Mouse (Mus musculus): ENCODE measurements around the gene Stox2. TPM values are rescaled to one million over a fixed set of nuclear protein-coding genes. Genes with fewer than 3 reads are reported as not detected.

Gene Stox2
- total and polyA plus RNA-seq, 3 experiments, result under 0.01 TPM; not detected in 2

DNA sequence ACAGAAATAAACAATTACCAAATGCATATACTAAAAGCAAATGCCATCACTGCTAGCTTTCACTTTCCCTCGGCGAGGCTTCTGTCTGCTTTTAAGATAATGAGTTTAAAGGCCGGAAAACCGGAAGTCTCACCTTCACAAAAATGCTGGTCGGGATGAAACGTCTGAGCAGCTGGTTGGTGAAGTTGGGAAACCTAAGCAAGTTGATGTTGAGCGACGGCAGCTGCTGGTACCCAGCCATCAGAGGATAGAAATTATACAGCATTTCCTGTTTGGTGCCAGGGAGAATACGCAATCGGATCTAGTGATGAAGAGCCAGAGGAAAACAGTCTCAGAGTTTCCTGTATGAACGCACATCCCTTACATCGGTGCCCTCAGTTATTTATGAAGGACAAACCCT lies 46.9 kb upstream of the Stox2 start:
- Histone ChIP-seq H3K79me2 (ENCODE audit: control insufficient read depth, insufficient read depth, low read length, poor library complexity) (no peaks in the 10 kb centered on the region), H3K4me1 (ENCODE audit: control insufficient read depth in 1 of 2, insufficient read depth in 2 of 2, low read length in 2 of 2) (no peaks in the 10 kb centered on the region), H3K36me3 (ENCODE audit: control insufficient read depth in 1 of 2, insufficient read depth in 2 of 2, low read length in 2 of 2) (no peaks in the 10 kb centered on the region; a peak in 1 of 4 replicates), H3K9ac (ENCODE audit: control insufficient read depth, low read depth, low read length, poor library complexity, severe bottlenecking) (no peak overlapping the region), H3K27ac (ENCODE audit: control insufficient read depth, low read depth, low read length) (no peak overlapping the region), H3K4me3 (ENCODE audit: control insufficient read depth in 1 of 2, insufficient read depth in 1 of 2, low read depth in 2 of 2, low read length in 2 of 2) (no peak overlapping the region), H3K27me3 (ENCODE audit: control insufficient read depth in 1 of 2, insufficient read depth in 2 of 2, low read length in 2 of 2) (no peaks in the 10 kb centered on the region), H3K9me3 (replicated peaks; ENCODE audit: insufficient read depth, low read length) (no peaks in the 10 kb centered on the region)
- DNase-seq (ENCODE audit: low read depth, low spot score), result no peak
- TF ChIP-seq GABPA (IDR thresholded peaks at IDR 0.05; ENCODE audit: low read depth, low read length) (no peak), GATA1 (IDR thresholded peaks at IDR 0.05; ENCODE audit: low read depth, low read length) (no peak), RAD21 (IDR thresholded peaks at IDR 0.05; ENCODE audit: low read depth, low read length) (no peak), CTCF (IDR thresholded peaks at IDR 0.05 in 2 of 3, conservative IDR thresholded peaks at IDR 0.05 in 1 of 3; ENCODE audit: control insufficient read depth in 1 of 3, insufficient read depth in 1 of 3, low read depth in 2 of 3, low read length in 3 of 3, poor library complexity in 1 of 3, severe bottlenecking in 1 of 3) (no peak), SIN3A (IDR thresholded peaks at IDR 0.05; ENCODE audit: low read length) (no peak), UBTF (IDR thresholded peaks at IDR 0.05; ENCODE audit: borderline replicate concordance, insufficient read depth, low read depth, low read length) (no peak), ZMIZ1 (IDR thresholded peaks at IDR 0.05; ENCODE audit: low read depth, low read length) (no peak), MYB (IDR thresholded peaks at IDR 0.05; ENCODE audit: low read depth, low read length) (no peak), POLR2A (IDR thresholded peaks at IDR 0.05; ENCODE audit: control insufficient read depth in 1 of 2, insufficient read depth in 1 of 2, low read depth in 1 of 2, low read length in 2 of 2, poor library complexity in 1 of 2) (no peak), CHD2 (IDR thresholded peaks at IDR 0.05; ENCODE audit: low read length) (no peak), SMC3 (IDR thresholded peaks at IDR 0.05; ENCODE audit: low read depth, low read length) (no peak), MXI1 (IDR thresholded peaks at IDR 0.05; ENCODE audit: low read depth, low read length) (no peak), CHD1 (IDR thresholded peaks at IDR 0.05; ENCODE audit: low read depth, low read length) (no peak), POLR2AphosphoS2 (IDR thresholded peaks at IDR 0.05; ENCODE audit: low read length) (no peak), USF1 (IDR thresholded peaks at IDR 0.05; ENCODE audit: low read depth, low read length) (no peak), TAL1 (IDR thresholded peaks at IDR 0.05; ENCODE audit: low read length) (no peak), MYC (IDR thresholded peaks at IDR 0.05; ENCODE audit: low read depth, low read length) (no peak), RCOR1 (IDR thresholded peaks at IDR 0.05; ENCODE audit: low read depth, low read length) (no peak), TCF12 (IDR thresholded peaks at IDR 0.05; ENCODE audit: low read depth, low read length) (no peak)

DNA sequence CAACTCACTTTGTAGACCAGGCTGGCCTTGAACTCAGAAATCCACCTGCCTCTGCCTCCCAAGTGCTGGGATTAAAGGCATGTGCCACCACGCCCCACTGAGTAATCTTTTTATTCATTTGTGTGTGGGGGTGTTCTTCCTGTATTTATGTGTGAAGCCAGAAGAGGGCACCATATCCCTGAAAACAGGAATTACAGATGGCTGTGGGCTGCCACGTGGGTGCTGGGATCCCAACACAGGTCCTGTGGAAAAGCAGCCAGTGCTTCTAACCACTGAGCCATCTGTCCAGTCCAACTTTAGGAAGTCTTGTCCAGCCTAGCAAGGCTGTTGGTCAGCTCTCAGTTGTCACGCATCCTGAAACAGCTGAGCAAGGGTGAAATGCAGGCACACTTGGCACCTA lies 41.1 kb upstream of the Stox2 start:
- Histone ChIP-seq H3K4me1 (ENCODE audit: control insufficient read depth in 1 of 2, insufficient read depth in 2 of 2, low read length in 2 of 2) (no peaks in the 10 kb centered on the region), H3K9ac (ENCODE audit: control insufficient read depth, low read depth, low read length, poor library complexity, severe bottlenecking) (no peak overlapping the region), H3K4me3 (ENCODE audit: control insufficient read depth in 1 of 2, insufficient read depth in 1 of 2, low read depth in 2 of 2, low read length in 2 of 2) (no peak overlapping the region), H3K79me2 (ENCODE audit: control insufficient read depth, insufficient read depth, low read length, poor library complexity) (no peaks in the 10 kb centered on the region), H3K9me3 (replicated peaks; ENCODE audit: insufficient read depth, low read length) (no peaks in the 10 kb centered on the region), H3K27me3 (ENCODE audit: control insufficient read depth in 1 of 2, insufficient read depth in 2 of 2, low read length in 2 of 2) (no peaks in the 10 kb centered on the region), H3K36me3 (ENCODE audit: control insufficient read depth in 1 of 2, insufficient read depth in 2 of 2, low read length in 2 of 2) (no peaks in the 10 kb centered on the region), H3K27ac (ENCODE audit: control insufficient read depth, low read depth, low read length) (no peak overlapping the region)
- DNase-seq (ENCODE audit: low read depth, low spot score), result peak; percentile 13
- TF ChIP-seq TBP (IDR thresholded peaks at IDR 0.05; ENCODE audit: low read depth, low read length), result no peak
- no peak for TF ChIP-seq GATA1 (IDR thresholded peaks at IDR 0.05; ENCODE audit: low read depth, low read length)

Data from MEL (cell line).